Mouse (Mus musculus) spleen, adult 18-20 months (tissue): ENCODE data around the gene Shisa2.

Experiments
- DNase-seq, 2 experiments: peaks; one replicate each; pipeline ENCODE4 v3.0.0; 2022; ENCODE audit warnings: mixed read lengths in 2 of 2

Shisa2 gene

DNA sequence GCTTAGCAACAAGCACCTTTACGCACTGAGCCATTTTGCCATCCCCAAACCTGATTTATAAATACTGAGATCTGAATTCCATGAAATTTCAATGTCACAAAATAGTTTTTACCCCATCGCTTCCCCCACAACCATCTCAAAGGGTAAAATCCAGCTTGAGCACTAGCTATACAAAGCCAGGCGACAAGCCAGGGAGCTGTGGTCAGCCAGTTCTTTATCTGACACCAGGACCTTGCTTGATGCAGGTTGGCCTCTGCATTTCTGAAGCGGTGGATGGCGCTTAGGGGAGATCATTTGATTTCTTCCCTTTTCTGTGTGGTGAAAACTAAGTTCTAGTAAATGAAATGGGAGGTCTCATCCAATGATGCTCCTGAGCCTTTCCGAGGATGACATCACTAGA lies 7.0 kb downstream of the Shisa2 start:
- no peak for DNase-seq

- DNase-seq, result no peak
Measured at GRCm38 (mm10) chr14:59633295-59633898, 8.3 kb downstream of the Shisa2 start.

GRCm38 (mm10) chr14:59633988-59634387 lies 8.9 kb downstream of the Shisa2 start:
- DNase-seq, result no peak

DNA sequence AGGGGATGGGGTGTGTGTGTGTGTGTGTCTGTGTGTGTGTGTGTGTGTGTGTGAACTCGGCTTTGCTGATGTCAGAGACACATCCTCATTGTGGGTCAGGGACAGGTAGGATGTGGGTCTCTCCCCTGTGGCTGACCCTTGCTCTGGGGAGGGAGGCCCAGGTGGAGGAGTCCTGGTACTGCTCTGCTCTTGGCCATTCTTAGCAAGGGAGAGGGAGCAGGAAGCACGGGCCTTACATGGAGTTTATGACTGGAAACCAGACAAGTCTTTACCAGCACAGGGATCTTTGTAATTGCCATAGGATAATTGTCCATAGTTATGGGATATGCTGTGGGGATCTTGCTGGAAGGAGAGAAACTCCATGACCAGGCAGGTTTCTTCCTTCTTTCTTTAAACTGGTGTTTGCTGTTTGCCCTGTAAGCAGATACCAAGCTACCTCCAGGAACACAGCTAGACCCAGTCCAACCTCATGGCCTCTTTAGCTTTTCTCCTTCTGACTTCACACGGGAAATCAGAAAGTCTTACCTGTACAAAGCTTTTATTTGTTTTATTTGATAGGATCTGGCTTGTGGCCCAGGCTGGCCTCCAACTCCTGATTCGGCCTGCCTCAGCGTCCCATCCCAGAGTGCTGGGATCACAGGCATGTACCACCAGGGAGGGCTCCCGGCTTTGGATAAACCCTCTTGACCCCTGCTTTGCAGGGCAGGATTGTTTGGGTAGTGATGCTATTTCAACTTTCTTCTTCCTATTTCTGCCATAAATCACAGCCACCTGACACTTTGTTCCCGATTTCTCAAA lies 14.0 kb downstream of the Shisa2 start:
- DNase-seq, result no peak

GRCm38 (mm10) chr14:59641856-59642255 lies 16.7 kb downstream of the Shisa2 start:
- no peak for DNase-seq

DNA sequence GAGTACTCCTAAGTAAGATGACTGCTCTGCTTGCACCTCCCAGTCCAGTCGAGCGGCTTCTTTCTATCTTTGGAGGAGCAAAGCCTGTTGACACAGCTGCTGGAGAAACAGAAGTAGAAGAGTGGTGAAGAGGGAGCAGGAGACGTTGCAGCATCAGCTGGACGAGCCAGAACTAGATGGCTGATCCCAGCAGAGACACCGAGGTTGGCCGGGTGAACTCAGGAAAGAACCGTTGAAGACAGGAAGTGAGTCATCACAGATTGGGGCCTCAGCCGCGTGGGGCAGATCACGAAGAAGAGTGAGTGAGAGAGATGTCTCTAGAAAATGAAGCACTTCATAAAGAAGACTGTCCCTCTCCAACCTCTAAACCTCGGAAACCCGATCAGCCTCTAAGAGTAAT lies 18.5 kb downstream of the Shisa2 start:
- no peak for DNase-seq

DNA sequence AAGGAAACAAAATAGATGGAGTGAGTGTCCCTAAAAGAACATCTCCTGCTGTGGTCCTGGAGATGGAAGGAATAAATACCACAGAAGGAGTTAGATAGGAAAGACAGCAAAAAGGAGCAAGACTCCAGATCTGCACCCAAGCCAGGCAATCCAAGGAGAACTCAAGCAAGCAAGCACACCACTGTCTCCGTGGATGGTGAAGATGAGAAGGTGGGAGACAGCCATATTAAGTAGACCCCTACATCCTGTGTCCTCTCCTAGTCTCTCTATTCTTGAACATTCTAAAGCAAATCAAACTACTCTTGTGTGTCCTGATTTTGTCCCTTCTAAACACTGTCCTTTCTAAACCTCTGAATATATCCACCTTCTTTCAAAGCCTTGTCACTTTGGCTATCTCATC lies 19.1 kb downstream of the Shisa2 start:
- no peak for DNase-seq

DNA sequence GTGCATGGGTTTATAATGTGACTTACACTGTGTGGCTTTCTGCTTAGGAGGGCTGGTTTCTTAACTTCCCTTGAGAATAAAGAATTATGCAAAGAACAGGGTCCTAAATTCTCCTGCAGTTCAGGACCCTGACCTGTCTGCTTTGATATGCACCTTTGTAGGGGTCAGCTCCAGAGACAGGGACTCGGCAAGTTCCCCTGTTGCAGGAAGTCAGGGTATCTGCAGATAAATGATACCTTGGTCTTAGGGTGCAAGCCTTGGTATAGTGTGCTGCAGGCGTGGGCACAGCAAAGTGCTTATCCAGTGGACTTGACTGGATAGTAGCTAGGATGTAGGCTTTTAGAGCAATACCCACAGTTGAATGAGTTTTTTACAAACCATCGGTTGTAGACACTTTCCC lies 19.8 kb downstream of the Shisa2 start:
- DNase-seq, result no peak

DNA sequence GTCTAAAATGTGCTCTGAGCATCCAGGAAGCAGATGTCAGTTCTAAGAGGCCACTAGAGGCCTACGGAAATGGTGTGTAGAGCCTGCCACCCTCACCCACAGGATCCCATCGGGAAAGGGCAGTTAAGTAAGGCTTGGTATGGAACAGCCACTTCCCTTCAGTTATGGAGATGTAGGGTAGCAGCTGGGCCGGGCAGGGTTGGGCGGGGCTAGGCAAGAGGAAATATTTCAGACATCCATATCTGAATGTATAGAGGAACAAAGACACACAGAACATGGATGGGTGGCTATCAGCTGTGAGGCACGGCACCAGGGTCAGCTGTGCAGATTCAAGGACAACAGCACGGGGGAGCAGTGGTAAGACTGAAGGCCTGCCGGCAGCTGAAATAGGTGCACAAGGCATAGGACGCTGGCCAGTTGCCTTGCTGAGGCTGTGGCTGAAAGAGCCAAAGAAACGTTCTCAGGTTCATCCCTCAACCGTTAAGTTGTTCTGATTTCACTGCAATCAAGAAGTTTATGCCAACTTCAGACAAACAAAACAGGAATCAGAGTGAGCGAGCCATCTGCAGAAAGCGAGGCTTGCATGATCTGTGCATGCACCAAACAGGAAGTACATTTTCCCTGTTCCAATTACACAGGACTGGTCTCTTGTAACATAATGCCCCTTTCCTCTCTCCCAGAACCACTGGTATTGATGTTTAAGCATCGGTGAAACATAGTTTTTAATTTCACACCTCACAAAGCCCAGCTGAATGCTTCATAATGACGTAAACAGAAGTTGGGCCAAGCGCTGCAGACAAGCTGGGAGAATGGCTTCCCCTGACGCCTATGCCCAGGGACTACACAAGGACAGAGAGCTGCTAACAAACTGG lies 22.0 kb downstream of the Shisa2 start:
- DNase-seq, result no peak

DNA sequence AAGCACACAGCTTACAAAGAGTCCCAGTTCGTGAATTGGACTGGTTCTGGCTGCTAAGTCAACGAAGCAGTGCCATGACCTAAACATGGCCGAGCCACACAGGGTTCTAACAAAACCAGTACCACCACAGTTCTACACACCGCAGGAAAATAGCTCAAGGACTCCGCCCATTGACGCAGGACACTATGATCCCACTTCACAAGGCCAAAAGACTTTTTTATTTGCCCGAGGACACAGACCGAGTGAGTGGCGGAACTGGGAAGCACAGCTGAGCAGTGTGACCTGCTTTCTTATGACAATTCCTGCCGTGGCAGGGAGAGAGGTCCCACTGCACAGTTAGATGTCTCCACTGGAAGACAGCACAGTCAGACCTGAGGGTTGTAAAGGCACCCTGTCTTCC lies 23.5 kb downstream of the Shisa2 start:
- DNase-seq, result no peak

GRCm38 (mm10) chr14:59649337-59649736 lies 24.2 kb downstream of the Shisa2 start:
- no peak for DNase-seq

DNA sequence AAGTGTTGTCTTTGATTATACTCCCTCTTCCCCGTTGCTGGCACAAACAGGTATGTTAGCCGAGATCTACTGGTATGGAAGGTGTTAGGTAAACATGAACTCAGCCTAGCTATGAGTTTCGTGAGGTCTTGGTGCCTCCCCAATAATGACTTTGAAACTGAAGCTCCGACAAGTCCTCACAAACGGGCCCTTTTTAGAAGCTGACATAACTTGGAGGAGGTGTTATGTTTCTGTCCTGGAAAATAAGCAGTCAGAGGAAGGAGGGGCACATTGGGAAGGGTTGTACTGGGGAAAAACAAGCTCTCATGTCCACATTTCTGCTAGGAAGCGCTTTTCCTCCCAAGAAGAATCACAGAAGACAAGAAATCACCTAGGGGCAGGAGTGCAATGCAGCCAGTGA lies 31.5 kb downstream of the Shisa2 start:
- no peak for DNase-seq

GRCm38 (mm10) chr14:59657098-59657497 lies 32.0 kb downstream of the Shisa2 start:
- no peak for DNase-seq

DNA sequence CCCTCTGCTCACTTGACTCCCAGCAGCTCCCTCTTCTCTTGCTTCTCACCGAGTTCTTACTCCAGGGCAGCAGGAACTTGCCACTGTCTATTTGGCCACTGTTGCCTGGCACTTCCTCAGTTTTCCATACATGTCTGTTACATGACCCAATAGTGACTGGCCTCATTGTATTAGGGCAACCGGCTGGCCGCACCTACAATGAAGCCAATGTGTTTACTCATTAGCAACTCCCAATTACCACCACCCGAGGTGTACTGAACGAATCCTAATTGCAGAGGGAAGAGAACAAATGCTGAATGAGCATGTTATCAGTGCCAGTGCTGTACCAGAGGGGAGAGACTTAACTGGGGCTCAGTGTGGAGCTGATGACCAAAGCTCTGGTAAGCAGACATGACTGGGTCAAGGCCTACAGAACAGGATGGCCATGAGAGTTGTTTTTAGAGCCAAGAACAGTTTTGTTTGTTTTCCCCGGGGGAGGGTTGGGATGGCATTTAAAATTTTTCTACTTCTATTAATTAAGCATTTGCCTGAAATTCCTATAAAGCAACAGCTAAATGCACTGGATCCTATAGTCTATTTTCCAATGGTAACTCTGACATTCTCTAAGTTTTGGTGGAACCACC lies 47.9 kb downstream of the Shisa2 start:
- no peak for DNase-seq

DNA sequence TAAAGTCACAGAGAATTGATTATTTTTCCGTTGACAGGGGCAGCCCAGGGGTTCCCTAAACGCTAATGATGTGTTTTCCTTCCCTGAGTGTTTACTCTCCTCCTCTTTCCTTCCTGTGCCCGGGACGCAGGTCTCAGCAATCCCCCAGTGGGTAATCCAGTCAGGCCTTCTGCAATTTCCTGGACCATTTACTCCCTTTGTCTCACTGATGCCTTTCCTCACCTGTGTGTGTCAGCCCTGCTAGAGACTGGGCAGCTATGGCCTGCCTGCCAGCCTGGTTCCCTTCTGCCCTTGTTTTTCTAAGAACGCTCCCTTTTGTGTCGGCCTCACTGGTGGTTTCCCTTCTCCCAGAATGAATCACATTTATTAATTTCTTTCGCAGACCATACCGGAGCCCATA lies 49.4 kb downstream of the Shisa2 start:
- no peak for DNase-seq

- DNase-seq, result no peak
Measured at GRCm38 (mm10) chr14:59675330-59675729, 50.2 kb downstream of the Shisa2 start.

DNA sequence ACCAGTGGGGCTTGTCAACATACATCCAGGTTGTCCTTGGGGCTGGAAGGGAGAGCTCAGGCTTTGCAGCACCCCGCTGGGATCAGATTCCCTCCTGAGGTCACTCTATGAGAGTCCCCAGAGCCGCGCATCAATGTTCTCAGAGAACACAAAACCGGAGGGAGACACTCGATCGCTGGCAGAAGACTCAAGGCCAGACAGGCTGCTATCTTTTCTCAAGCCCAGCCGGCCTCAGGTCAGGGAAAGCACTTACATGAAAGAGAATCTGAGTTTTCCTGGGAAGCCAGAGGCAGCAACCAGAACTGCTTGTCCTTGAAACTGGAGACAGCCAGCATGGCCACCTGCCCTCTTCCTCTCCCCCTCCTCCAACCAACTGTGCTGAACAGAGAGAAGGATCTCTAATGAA lies 52.5 kb downstream of the Shisa2 start:
- no peak for DNase-seq
